Mouse (Mus musculus): ENCODE measurements at regions not wholly inside any gene's neighbourhood (a gene's known extent, or its start where the extent isn't known, plus 50 kb on each side); places are given as distances from the start of the nearest gene placed in this dataset.

GRCm38 (mm10) chr5:83533901-83534300 is 178.9 kb upstream of the Tecrl start:
- DNase-seq: no peak

- DNase-seq: no peak
Observed at GRCm38 (mm10) chr5:83518661-83519060, 163.7 kb upstream of the Tecrl start.

GRCm38 (mm10) chr5:83484135-83484534 is 129.1 kb upstream of the Tecrl start:
- no peak for DNase-seq

GRCm38 (mm10) chr5:83440259-83440658 is 85.3 kb upstream of the Tecrl start:
- peak; percentile 7 to 9 for DNase-seq

- DNase-seq: no peak
Observed at GRCm38 (mm10) chr5:83436510-83436909, 81.5 kb upstream of the Tecrl start.

- DNase-seq: no peak
Observed at GRCm38 (mm10) chr5:83421708-83422107, 66.7 kb upstream of the Tecrl start.

GRCm38 (mm10) chr5:83410221-83410620 is 55.2 kb upstream of the Tecrl start:
- DNase-seq: no peak

- DNase-seq: no peak
Observed at GRCm38 (mm10) chr5:83405266-83405954, 50.4 kb upstream of the Tecrl start.

Small RNA genes in the stretch of these regions (microRNA-seq; reads per million reads assigned to microRNA genes)
- 0 reads per million in 2 experiments for gene Gm44303
